Mouse (Mus musculus) T-cell, adult 2 months (primary cell): ENCODE results near the gene Nol12.

Experiments used
- DNase-seq: peaks from one replicate; pipeline ENCODE4 v3.0.0; 2022; ENCODE audit warnings: low spot score

Gene Nol12

GRCm38 (mm10) chr15:78916052-78916826, 18.5 kb upstream of the Nol12 start:
- no peak for DNase-seq

GRCm38 (mm10) chr15:78918126-78918525, 16.6 kb upstream of the Nol12 start:
- DNase-seq = no peak

- DNase-seq = no peak
Observed at GRCm38 (mm10) chr15:78919914-78920313, 14.8 kb upstream of the Nol12 start.

- no peak for DNase-seq
Observed at GRCm38 (mm10) chr15:78922700-78923099, 12.0 kb upstream of the Nol12 start.

GRCm38 (mm10) chr15:78923585-78923984, 11.1 kb upstream of the Nol12 start:
- peak; percentile 80 for DNase-seq

- no peak for DNase-seq
Observed at GRCm38 (mm10) chr15:78925129-78925528, 9.6 kb upstream of the Nol12 start.

GRCm38 (mm10) chr15:78926021-78926919, 8.5 kb upstream of the Nol12 start, which contains the start of gene Lgals1:
TSS of gene Lgals1 (plus strand) at chr15:78926725.
- peak; percentile 53 for DNase-seq

GRCm38 (mm10) chr15:78927021-78927787, 7.5 kb upstream of the Nol12 start:
- no peak for DNase-seq

- DNase-seq = peak; percentile 88
Observed at GRCm38 (mm10) chr15:78927788-78928457, 6.8 kb upstream of the Nol12 start.

- DNase-seq = no peak
Observed at GRCm38 (mm10) chr15:78928539-78928938, 6.2 kb upstream of the Nol12 start.

- DNase-seq = no peak
Observed at GRCm38 (mm10) chr15:78930192-78930706, 4.5 kb upstream of the Nol12 start.

GRCm38 (mm10) chr15:78930801-78931426, 3.8 kb upstream of the Nol12 start:
- DNase-seq = no peak

- peak; percentile 84 for DNase-seq
Observed at GRCm38 (mm10) chr15:78931577-78931976, 3.2 kb upstream of the Nol12 start.

GRCm38 (mm10) chr15:78936403-78936802, 1.7 kb downstream of the Nol12 start:
- DNase-seq = no peak

GRCm38 (mm10) chr15:78937311-78937710, 2.6 kb downstream of the Nol12 start:
- DNase-seq = no peak

- DNase-seq = no peak
Observed at GRCm38 (mm10) chr15:78937963-78938362, 3.2 kb downstream of the Nol12 start.

GRCm38 (mm10) chr15:78940325-78940724, 5.6 kb downstream of the Nol12 start:
- DNase-seq = no peak

GRCm38 (mm10) chr15:78942663-78943062, 7.9 kb downstream of the Nol12 start:
- peak; percentile 43 for DNase-seq

GRCm38 (mm10) chr15:78946232-78946631, 11.5 kb downstream of the Nol12 start:
- no peak for DNase-seq

- no peak for DNase-seq
Observed at GRCm38 (mm10) chr15:78947657-78948056, 12.9 kb downstream of the Nol12 start, which contains the start of gene Triobp. TSS of gene Triobp (plus strand) at chr15:78947724.
